Mouse (Mus musculus) spleen, postnatal 4 days (tissue): ENCODE data around the gene St14.
A peak's percentile ranks its signal among the peaks of the same experiment; 100 is the strongest.
"Not testable (repeated sequence)": the region's sequence is repeated elsewhere in the genome, so short reads cannot be mapped to it uniquely, and the experiment has no call there.

Experiments used
- DNase-seq, 2 experiments: peaks; one replicate each; pipeline ENCODE4 v3.0.0; 2022; ENCODE audit warnings: low spot score in 2 of 2

St14 gene

GRCm38 (mm10) chr9:31086085-31086753, 45.4 kb downstream of the St14 start:
- peak; percentile 63 to 83 for DNase-seq

- peak in 1 of 2 experiments; percentile 38 for DNase-seq
Observed at GRCm38 (mm10) chr9:31085556-31085955, 46.1 kb downstream of the St14 start.

GRCm38 (mm10) chr9:31082771-31083170, 48.9 kb downstream of the St14 start:
- DNase-seq: peak in 1 of 2 experiments; percentile 43

- peak; percentile 66 to 87 for DNase-seq
Observed at GRCm38 (mm10) chr9:31082054-31082666, 49.5 kb downstream of the St14 start.

GRCm38 (mm10) chr9:31080726-31081125, 50.9 kb downstream of the St14 start:
- DNase-seq: peak in 1 of 2 experiments; percentile 50

- DNase-seq: no peak
Observed at GRCm38 (mm10) chr9:31074836-31075235, 56.8 kb downstream of the St14 start.

GRCm38 (mm10) chr9:31073797-31074196, 57.9 kb downstream of the St14 start:
- DNase-seq: no peak

GRCm38 (mm10) chr9:31072256-31072655, 59.4 kb downstream of the St14 start:
- no peak for DNase-seq

GRCm38 (mm10) chr9:31070706-31071105, 60.9 kb downstream of the St14 start:
- no peak for DNase-seq

- DNase-seq: no peak
Observed at GRCm38 (mm10) chr9:31058723-31059122, 72.9 kb downstream of the St14 start.

GRCm38 (mm10) chr9:31051509-31051908, 80.1 kb downstream of the St14 start:
- DNase-seq: not testable (repeated sequence)

- no peak for DNase-seq
Observed at GRCm38 (mm10) chr9:31050208-31050607, 81.4 kb downstream of the St14 start.
